Comparison of ENCODE assay signal across 8 mouse cellular contexts in genomic region chr1:36513718-36514117, GRCm38 (mm10). TPM values are rescaled to one million over a fixed set of nuclear protein-coding genes. Genes with fewer than 3 reads are reported as not detected.
DNase-seq lines count a peak whose midpoint lies in the region; ATAC-seq lines count a peak whose summit lies in the region.

No protein-coding gene starts in this region.

- H3K4me1 ChIP-seq in heart, embryonic 12.5 days (replicated peaks) = peaks cover 44% of the 10 kb centered on the region
- H3K4me1 ChIP-seq in forebrain, embryonic 15.5 days = peaks cover 38% of the 10 kb centered on the region
- H3K4me1 ChIP-seq in midbrain, embryonic 13.5 days (replicated peaks) = peaks cover 35% of the 10 kb centered on the region

- DNase-seq in heart, adult 18-20 months = no peak
- DNase-seq in R1 (ENCODE audit: low read depth, low spot score) = peak; percentile 89
- DNase-seq in kidney, postnatal 4 days = peak; percentile 61 to 72
- no peak for DNase-seq in spleen, adult 12 weeks (ENCODE audit: low spot score)

- no peak overlapping the region for H3K27ac ChIP-seq in heart, embryonic 12.5 days (ENCODE audit: poor library complexity, severe bottlenecking)
- H3K27ac ChIP-seq in forebrain, embryonic 15.5 days (replicated peaks) = peak overlapping the region; percentile 99
- H3K27ac ChIP-seq in midbrain, embryonic 13.5 days = no peak overlapping the region; the same call in 1 of the 2 replicates

- peak overlapping the region; percentile 86 for H3K4me3 ChIP-seq in heart, embryonic 12.5 days
- H3K4me3 ChIP-seq in forebrain, embryonic 15.5 days = peak overlapping the region; percentile 90
- peak overlapping the region; percentile 95 for H3K4me3 ChIP-seq in midbrain, embryonic 13.5 days (replicated peaks)

- H3K4me2 ChIP-seq in heart, embryonic 12.5 days = peak overlapping the region; percentile 93
- peak overlapping the region; percentile 81 for H3K4me2 ChIP-seq in forebrain, embryonic 15.5 days (replicated peaks)
- H3K4me2 ChIP-seq in midbrain, embryonic 13.5 days (replicated peaks) = peak overlapping the region; percentile 97

- H3K9ac ChIP-seq in heart, embryonic 12.5 days = no peak overlapping the region; the same call in 1 of the 2 replicates
- H3K9ac ChIP-seq in forebrain, embryonic 15.5 days (replicated peaks) = 0 out of 2 replicates have a peak overlapping the region, but pooled peaks have one; percentile 90
- H3K9ac ChIP-seq in midbrain, embryonic 13.5 days (replicated peaks) = peak overlapping the region; percentile 86

- no peaks in the 10 kb centered on the region for H3K9me3 ChIP-seq in heart, embryonic 12.5 days (replicated peaks)
- H3K9me3 ChIP-seq in forebrain, embryonic 15.5 days = no peaks in the 10 kb centered on the region
- H3K9me3 ChIP-seq in midbrain, embryonic 13.5 days = no peaks in the 10 kb centered on the region

- 62% methylated on average over 2 of the region's 2 CpGs for WGBS in heart, embryonic 12.5 days
- WGBS in forebrain, embryonic 15.5 days = 24% methylated on average over 2 of the region's 2 CpGs
- 39% methylated on average over 2 of the region's 2 CpGs for WGBS in midbrain, embryonic 13.5 days

- H3K36me3 ChIP-seq in heart, embryonic 12.5 days = peaks cover 29% of the 10 kb centered on the region
- H3K36me3 ChIP-seq in forebrain, embryonic 15.5 days = 0 out of 2 replicates have a peak, but pooled peaks cover 1% of the 10 kb centered on the region
- peaks cover 16% of the 10 kb centered on the region for H3K36me3 ChIP-seq in midbrain, embryonic 13.5 days

- no peak for ATAC-seq in heart, embryonic 12.5 days (ENCODE audit: insufficient number of reproducible peaks, low FRiP score)
- no peak for ATAC-seq in forebrain, embryonic 15.5 days (replicated peaks)
- ATAC-seq in midbrain, embryonic 13.5 days = no peak
- no peak for ATAC-seq in activated CD4-positive, CD25-positive, alpha-beta regulatory T cell, adult 4 months

- H3K27me3 ChIP-seq in heart, embryonic 12.5 days (replicated peaks) = no peaks in the 10 kb centered on the region
- H3K27me3 ChIP-seq in forebrain, embryonic 15.5 days = no peaks in the 10 kb centered on the region
- no peaks in the 10 kb centered on the region for H3K27me3 ChIP-seq in midbrain, embryonic 13.5 days

RNA-seq across cellular contexts. Expression of gene Cnnm3, which starts 2.1 kb away (rescaled TPM):
- polyA plus RNA-seq in heart, embryonic 12.5 days (2016; fragmentation: Nextera tagmentation; extraction: Ambion mirVana) = 2.2 and 3.4 TPM in 2 replicates
- total RNA-seq in heart, adult 18-20 months (2021) = 10 to 100 TPM; 13.1 to 16.6 TPM
- 5.2 and 5.9 TPM in 2 replicates for polyA plus RNA-seq in forebrain, embryonic 15.5 days (2015; fragmentation: Nextera tagmentation; extraction: Ambion mirVana)
- 4.2 and 4.8 TPM in 2 replicates for polyA plus RNA-seq in midbrain, embryonic 13.5 days (2015; fragmentation: Nextera tagmentation; extraction: Ambion mirVana)
- polyA plus RNA-seq in activated CD4-positive, CD25-positive, alpha-beta regulatory T cell, adult 4 months (2017; shearing (Covaris generic)) = 1 to 10 TPM; 4.0 to 5.5 TPM

RNA-seq across cellular contexts. Expression of gene Ankrd23, which starts 23.0 kb away (rescaled TPM):
- 14.9 and 16.8 TPM in 2 replicates for polyA plus RNA-seq in heart, embryonic 12.5 days (2016; fragmentation: Nextera tagmentation; extraction: Ambion mirVana)
- total RNA-seq in heart, adult 18-20 months (2021) = 100 to 1,000 TPM; 315 to 408 TPM
- polyA plus RNA-seq in forebrain, embryonic 15.5 days (2015; fragmentation: Nextera tagmentation; extraction: Ambion mirVana) = 12.0 and 14.4 TPM in 2 replicates
- 16.1 and 19.0 TPM in 2 replicates for polyA plus RNA-seq in midbrain, embryonic 13.5 days (2015; fragmentation: Nextera tagmentation; extraction: Ambion mirVana)
- 10 to 100 TPM; 28.7 to 52.4 TPM for polyA plus RNA-seq in activated CD4-positive, CD25-positive, alpha-beta regulatory T cell, adult 4 months (2017; shearing (Covaris generic))

RNA-seq across cellular contexts. Expression of gene Gm42417, which starts 25.5 kb away (rescaled TPM):
- 0.40 TPM in 1 of 2 replicates, not detected in the other for polyA plus RNA-seq in heart, embryonic 12.5 days (2016; fragmentation: Nextera tagmentation; extraction: Ambion mirVana)
- 100 to 1,000 TPM; 174 to 267 TPM for total RNA-seq in heart, adult 18-20 months (2021)
- polyA plus RNA-seq in forebrain, embryonic 15.5 days (2015; fragmentation: Nextera tagmentation; extraction: Ambion mirVana) = 1.1 TPM in 1 of 2 replicates, not detected in the other
- polyA plus RNA-seq in midbrain, embryonic 13.5 days (2015; fragmentation: Nextera tagmentation; extraction: Ambion mirVana) = not detected in 2 replicates
- under 1 TPM in 1 of 2 experiments, not detected in 1; 0.73 TPM for polyA plus RNA-seq in activated CD4-positive, CD25-positive, alpha-beta regulatory T cell, adult 4 months (2017; shearing (Covaris generic))

RNA-seq across cellular contexts. Expression of gene Ankrd39, which starts 33.5 kb away (rescaled TPM):
- polyA plus RNA-seq in heart, embryonic 12.5 days (2016; fragmentation: Nextera tagmentation; extraction: Ambion mirVana) = 23.1 and 24.4 TPM in 2 replicates
- 1 to 10 TPM; 5.8 to 6.2 TPM for total RNA-seq in heart, adult 18-20 months (2021)
- polyA plus RNA-seq in forebrain, embryonic 15.5 days (2015; fragmentation: Nextera tagmentation; extraction: Ambion mirVana) = 18.2 and 19.2 TPM in 2 replicates
- 22.1 and 22.3 TPM in 2 replicates for polyA plus RNA-seq in midbrain, embryonic 13.5 days (2015; fragmentation: Nextera tagmentation; extraction: Ambion mirVana)
- 10 to 100 TPM; 21.5 to 21.6 TPM for polyA plus RNA-seq in activated CD4-positive, CD25-positive, alpha-beta regulatory T cell, adult 4 months (2017; shearing (Covaris generic))

RNA-seq across cellular contexts. Expression of gene Cnnm4, which starts 42.3 kb away (rescaled TPM):
- polyA plus RNA-seq in heart, embryonic 12.5 days (2016; fragmentation: Nextera tagmentation; extraction: Ambion mirVana) = 6.2 and 7.3 TPM in 2 replicates
- total RNA-seq in heart, adult 18-20 months (2021) = 1 to 10 TPM; 3.8 to 4.3 TPM
- polyA plus RNA-seq in forebrain, embryonic 15.5 days (2015; fragmentation: Nextera tagmentation; extraction: Ambion mirVana) = 9.8 and 9.9 TPM in 2 replicates
- polyA plus RNA-seq in midbrain, embryonic 13.5 days (2015; fragmentation: Nextera tagmentation; extraction: Ambion mirVana) = 8.8 and 10.0 TPM in 2 replicates
- polyA plus RNA-seq in activated CD4-positive, CD25-positive, alpha-beta regulatory T cell, adult 4 months (2017; shearing (Covaris generic)) = 10 to 100 TPM in 1 of 2 experiments, 1 to 10 TPM in 1; 9.0 to 10.4 TPM

Comparison
In these comparisons a context has a peak if more than half of its experiments do, and no peak if none do; other contexts are left out.
1. DNase-seq: peak in R1 (single experiment) and kidney, postnatal 4 days (2 of 2); none in heart, adult 18-20 months (0 of 2) and spleen, adult 12 weeks (single experiment).
2. Peak in every context shown above with its lines, with median percentiles within 50 percentile points of each other: H3K4me2 ChIP-seq and H3K4me3 ChIP-seq.